Mouse (Mus musculus): Measurements from ENCODE around the gene C1galt1c1. TPM values are rescaled to one million over a fixed set of nuclear protein-coding genes. Genes with fewer than 3 reads are reported as not detected.

C1galt1c1 gene
- polyA plus RNA-seq, 1 experiment from 2014 or later, result 37.1 TPM

DNA sequence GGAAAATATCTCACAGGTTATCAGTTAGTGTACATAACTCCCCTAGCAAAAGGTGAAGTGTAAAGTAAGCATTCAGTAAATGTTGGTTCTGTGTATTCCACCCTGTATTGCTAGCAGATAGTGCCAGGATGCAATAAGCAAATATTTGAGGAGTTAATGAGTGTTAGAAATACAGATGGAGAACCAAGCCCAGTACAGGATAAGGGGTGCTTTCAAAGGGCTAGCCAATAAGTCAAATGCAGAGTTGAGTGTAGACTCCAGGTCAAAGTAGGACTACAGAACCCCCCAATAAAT lies 698 bp upstream of the C1galt1c1 start:
- peaks cover 6% of the 10 kb centered on the region for H3K27me3 ChIP-seq
- DNase-seq (ENCODE audit: low read depth, low spot score), result no peak
- in situ Hi-C loops (cut with MboI; ENCODE audit: low pct_unique_long_range_greater_than_20kb), result no loop called here
- ChIA-PET POLR2A (no interaction called here), CTCF (no interaction called here)
- TF ChIP-seq CTCF (IDR thresholded peaks at IDR 0.05), result no peak
- ATAC-seq, result peak; percentile 28

DNA sequence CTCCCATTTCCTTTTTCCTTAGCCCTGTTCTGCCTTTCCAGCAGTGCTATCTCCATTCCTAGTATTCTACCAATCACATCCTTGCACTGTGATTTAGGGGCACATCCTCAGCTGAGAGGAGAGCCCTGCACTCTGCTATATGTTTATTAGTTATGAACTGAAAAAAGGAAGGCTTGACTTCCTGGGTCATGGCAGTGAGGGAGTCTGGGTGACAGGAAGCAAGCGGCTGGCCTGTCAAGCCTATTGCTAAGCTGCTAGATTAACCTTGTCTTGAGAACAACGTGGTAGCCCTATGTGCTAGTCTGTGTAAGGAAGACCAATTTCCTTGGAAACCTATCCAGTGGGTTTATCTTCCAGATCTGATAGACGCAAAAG lies 33.9 kb downstream of the C1galt1c1 start:
- ChIA-PET POLR2A (interaction anchor here (1.8 kb wide), 1 partner anchor 36 kb away, joined by 4 read pairs; no protein-coding TSS in a partner anchor), CTCF (interaction anchor here (0.9 kb wide), 1 partner anchor 9 kb away, joined by 3 read pairs; no protein-coding TSS in a partner anchor)
- ATAC-seq (peak; percentile 46), DNase-seq (ENCODE audit: low read depth, low spot score) (no peak)
- peaks cover 8% of the 10 kb centered on the region for H3K27me3 ChIP-seq
- TF ChIP-seq CTCF (IDR thresholded peaks at IDR 0.05), result no peak
- in situ Hi-C loops (cut with MboI; ENCODE audit: low pct_unique_long_range_greater_than_20kb), result loop anchor here (10.0 kb wide), 1 partner anchor 56 kb away; no protein-coding TSS in a partner anchor

DNA sequence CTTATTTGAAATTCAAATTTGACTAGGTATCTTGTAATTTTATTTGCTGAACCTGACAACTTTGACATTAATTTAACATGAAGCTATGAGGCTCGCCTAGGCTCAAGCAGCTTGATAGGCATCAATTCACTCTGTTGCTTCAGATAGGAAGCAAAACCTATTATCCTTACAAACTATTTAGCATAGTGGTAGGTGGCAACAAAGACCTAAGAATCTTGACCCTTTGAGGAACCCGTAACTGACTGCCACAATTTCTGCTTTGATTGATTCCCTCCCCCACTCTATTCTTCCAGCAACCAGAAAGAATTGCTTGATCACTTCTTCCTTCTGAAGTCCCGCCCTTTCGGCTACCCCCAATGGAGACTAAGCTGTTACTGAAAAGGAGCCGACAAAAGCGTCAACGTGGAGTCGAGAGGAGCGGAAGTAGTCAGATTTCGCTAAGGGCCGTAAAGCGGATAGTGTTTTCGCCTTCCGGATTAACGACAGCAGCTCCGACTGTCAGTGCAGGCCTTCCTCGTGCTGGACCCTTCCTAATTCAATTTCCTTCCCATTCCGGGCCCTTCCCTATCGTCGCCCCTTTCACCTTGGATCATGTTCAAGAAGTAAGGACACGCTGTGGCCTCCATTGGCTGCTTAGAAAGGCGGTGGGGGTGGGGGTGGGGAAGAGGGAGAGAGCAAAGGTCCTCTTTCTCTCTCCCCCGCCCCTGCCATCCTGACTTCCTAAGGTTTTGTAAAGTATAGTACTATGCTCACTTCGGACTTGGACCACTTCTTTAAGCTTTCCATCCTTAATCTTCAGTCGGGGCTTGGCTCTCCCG lies 34.5 kb downstream of the C1galt1c1 start, which contains the start of gene Mcts1:
TSS of gene Mcts1 (plus strand) at position 402 of the 818 bp plus-strand sequence.
- in situ Hi-C loops (cut with MboI; ENCODE audit: low pct_unique_long_range_greater_than_20kb), result loop anchor here (10.0 kb wide), 1 partner anchor 56 kb away; no protein-coding TSS in a partner anchor
- TF ChIP-seq CTCF (IDR thresholded peaks at IDR 0.05), result no peak
- peaks cover 8% of the 10 kb centered on the region for H3K27me3 ChIP-seq
- DNase-seq (ENCODE audit: low read depth, low spot score) (peak; percentile 41), ATAC-seq (peak; percentile 85)
- POLR2A ChIA-PET, result interaction anchor here (0.6 to 1.8 kb wide), 2 partner anchors 32 to 35 kb away, joined by 4 to 5 read pairs; no protein-coding TSS in a partner anchor
- CTCF ChIA-PET, result interaction anchor here (0.9 to 1.0 kb wide), 2 partner anchors 9 to 29 kb away, joined by 3 read pairs; no protein-coding TSS in a partner anchor

DNA sequence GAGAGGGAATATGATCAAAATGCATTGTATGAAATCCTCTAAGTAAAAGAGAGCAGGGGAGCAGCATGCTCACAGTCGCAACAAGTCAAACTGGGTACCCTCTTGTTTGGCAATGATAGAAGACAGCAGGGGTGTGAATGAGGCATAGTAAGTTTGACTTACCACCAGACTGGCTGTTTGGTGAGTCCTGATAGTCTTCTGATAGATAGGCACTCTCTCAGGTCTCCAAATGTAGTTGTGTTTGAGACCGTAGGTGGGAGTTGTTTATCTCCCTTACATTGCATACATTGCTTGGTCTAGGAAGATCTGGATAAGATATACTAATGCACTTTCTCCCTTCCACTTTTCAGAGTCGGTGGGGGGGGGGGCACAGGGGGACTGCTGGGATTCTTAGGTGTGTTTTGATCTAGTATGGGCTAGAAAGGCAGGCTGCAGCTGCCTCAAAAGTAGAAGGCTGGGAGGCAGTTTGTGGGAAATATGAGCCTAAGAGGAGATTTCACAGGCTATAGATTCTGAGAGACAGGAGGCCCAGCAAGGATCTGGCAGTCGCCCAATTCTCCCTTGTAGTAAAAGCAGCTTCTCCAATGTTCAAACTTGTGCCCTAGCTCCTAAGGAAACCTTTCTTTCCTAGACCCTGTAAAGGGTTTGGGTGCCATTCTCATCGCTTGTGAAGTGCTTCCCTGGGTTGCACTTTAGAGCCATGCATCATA lies 41.6 kb downstream of the C1galt1c1 start:
- ChIA-PET POLR2A (no interaction called here), CTCF (no interaction called here)
- ATAC-seq (no peak), DNase-seq (ENCODE audit: low read depth, low spot score) (no peak)
- in situ Hi-C loops (cut with MboI; ENCODE audit: low pct_unique_long_range_greater_than_20kb), result no loop called here
- H3K27me3 ChIP-seq, result no peaks in the 10 kb centered on the region
- no peak for TF ChIP-seq CTCF (IDR thresholded peaks at IDR 0.05)

DNA sequence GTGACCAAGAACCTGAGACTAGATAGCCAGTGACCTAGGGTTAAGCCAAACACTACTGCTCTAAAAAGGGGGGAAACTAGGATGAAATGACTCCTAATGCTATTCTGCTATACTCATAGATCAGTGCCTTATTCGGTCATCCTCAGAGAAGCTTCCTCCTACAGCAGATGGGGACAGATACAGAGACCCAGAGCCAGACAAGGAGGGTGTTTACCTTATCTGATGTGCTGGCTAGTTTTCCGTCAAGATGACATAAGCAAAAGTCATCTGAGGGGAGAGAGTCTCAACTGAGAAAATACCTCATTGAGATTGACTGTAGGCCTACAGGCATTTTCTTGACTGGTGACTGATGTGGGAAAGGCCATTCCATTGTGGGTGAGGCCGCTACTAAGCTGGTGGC lies 43.1 kb downstream of the C1galt1c1 start:
- DNase-seq (ENCODE audit: low read depth, low spot score) (no peak), ATAC-seq (no peak)
- POLR2A ChIA-PET, result no interaction called here
- no peaks in the 10 kb centered on the region for H3K27me3 ChIP-seq
- TF ChIP-seq CTCF (IDR thresholded peaks at IDR 0.05), result no peak
- CTCF ChIA-PET, result interaction anchor here (0.6 kb wide), 1 partner anchor 25 kb away, joined by 3 read pairs; no protein-coding TSS in a partner anchor
- in situ Hi-C loops (cut with MboI; ENCODE audit: low pct_unique_long_range_greater_than_20kb), result no loop called here

DNA sequence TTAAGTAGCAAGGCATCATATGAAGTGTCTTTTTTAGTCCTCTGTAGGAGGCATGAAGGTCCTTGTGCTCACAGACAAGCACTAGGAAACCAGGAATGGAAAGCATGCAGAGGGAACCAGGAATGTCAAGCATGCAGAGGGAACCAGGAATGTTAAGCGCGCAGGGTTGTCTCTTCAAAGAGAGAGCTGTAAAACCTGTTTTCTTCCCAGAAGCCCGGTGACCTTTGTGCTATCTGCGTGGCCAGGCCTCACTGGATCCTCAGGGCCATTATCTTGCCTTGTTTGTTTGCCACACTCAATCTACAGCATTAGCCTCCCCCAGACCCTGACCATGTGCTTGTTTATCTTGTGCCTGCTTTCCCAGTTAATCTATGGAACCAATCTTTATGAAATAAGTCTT lies 45.1 kb downstream of the C1galt1c1 start:
- ATAC-seq, result peak; percentile 90
- ChIA-PET POLR2A (interaction anchor here (1.4 kb wide), 1 partner anchor 24 kb away, joined by 3 read pairs; no protein-coding TSS in a partner anchor), CTCF (no interaction called here)
- H3K27me3 ChIP-seq, result no peaks in the 10 kb centered on the region
- in situ Hi-C loops (cut with MboI; ENCODE audit: low pct_unique_long_range_greater_than_20kb), result no loop called here
- no peak for TF ChIP-seq CTCF (IDR thresholded peaks at IDR 0.05)
- no peak for DNase-seq (ENCODE audit: low read depth, low spot score)

DNA sequence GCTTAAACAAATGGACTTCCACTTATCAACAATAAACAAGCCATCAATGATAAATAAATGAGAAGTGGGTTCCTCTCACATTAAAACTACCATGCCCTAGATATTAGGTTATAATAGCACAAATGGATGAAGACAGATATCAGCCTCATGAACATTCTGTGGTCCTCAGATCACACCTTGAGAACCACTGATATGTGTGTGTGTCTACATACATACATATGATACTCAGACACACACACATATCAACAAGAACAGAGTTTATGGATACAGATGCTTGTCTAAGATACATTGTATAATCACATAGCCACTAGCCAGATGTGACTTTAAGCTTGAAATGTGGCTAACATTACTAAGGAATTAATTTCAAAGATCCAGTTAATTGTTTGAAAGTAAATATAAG lies 51.6 kb downstream of the C1galt1c1 start:
- DNase-seq (ENCODE audit: low read depth, low spot score) (no peak), ATAC-seq (no peak)
- CTCF ChIA-PET, result no interaction called here
- no peak for TF ChIP-seq CTCF (IDR thresholded peaks at IDR 0.05)
- H3K27me3 ChIP-seq, result no peaks in the 10 kb centered on the region
- POLR2A ChIA-PET, result no interaction called here
- in situ Hi-C loops (cut with MboI; ENCODE audit: low pct_unique_long_range_greater_than_20kb), result no loop called here

DNA sequence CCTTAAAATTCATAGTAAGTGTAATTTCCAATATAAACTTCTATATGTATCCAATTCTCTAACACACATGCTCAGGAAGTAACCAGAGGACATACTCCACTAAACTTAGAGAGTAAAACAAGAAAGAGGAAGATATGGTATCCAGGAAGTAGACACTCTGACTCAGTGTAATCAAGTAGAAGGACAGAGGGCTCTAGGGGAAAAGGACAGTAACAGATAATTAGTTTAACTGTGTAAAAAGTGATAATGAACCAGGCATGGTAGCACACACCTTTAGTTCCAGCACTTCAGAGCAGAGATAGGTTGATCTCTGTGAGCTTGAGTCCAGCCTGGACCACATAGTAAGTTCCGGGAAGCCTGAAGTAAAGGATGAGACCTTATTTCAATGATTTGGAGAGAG lies 53.7 kb downstream of the C1galt1c1 start:
- no peak for DNase-seq (ENCODE audit: low read depth, low spot score)

More for the DNA sequence above, 53.7 kb downstream of the C1galt1c1 start:
- H3K27me3 ChIP-seq, result peaks cover 8% of the 10 kb centered on the region
- in situ Hi-C loops (cut with MboI; ENCODE audit: low pct_unique_long_range_greater_than_20kb), result no loop called here
- ChIA-PET CTCF (no interaction called here), POLR2A (no interaction called here)
- ATAC-seq, result no peak
- TF ChIP-seq CTCF (IDR thresholded peaks at IDR 0.05), result no peak

Other genes starting within 250 kb of the C1galt1c1 start
- 415 TPM for gene Lamp2, start 178.6 kb downstream of the C1galt1c1 start, polyA plus RNA-seq (2021)
- gene Cul4b, start 58.9 kb downstream of the C1galt1c1 start, polyA plus RNA-seq (2021), result 66.1 TPM
- 82.4 TPM for gene Mcts1, start 34.5 kb downstream of the C1galt1c1 start, polyA plus RNA-seq (2021)
- not detected for gene 6030498E09Rik, start 137.6 kb upstream of the C1galt1c1 start, polyA plus RNA-seq (2021)

Measured in Patski (cell line).